Mouse (Mus musculus) urinary bladder, postnatal 14 days (tissue): ENCODE results near the gene Vsnl1.

Experiments
- DNase-seq: peaks from one replicate; pipeline ENCODE4 v3.0.0; 2021; ENCODE audit warnings: low spot score

The Vsnl1 gene

GRCm38 (mm10) chr12:11379396-11379795 lies 57.0 kb downstream of the Vsnl1 start:
- DNase-seq = no peak

GRCm38 (mm10) chr12:11370056-11370455 lies 66.4 kb downstream of the Vsnl1 start:
- no peak for DNase-seq

- DNase-seq = no peak
Observed at GRCm38 (mm10) chr12:11367099-11367765, 69.2 kb downstream of the Vsnl1 start.

- no peak for DNase-seq
Observed at GRCm38 (mm10) chr12:11364870-11365269, 71.5 kb downstream of the Vsnl1 start.

- no peak for DNase-seq
Observed at GRCm38 (mm10) chr12:11362435-11362834, 74.0 kb downstream of the Vsnl1 start.

GRCm38 (mm10) chr12:11350895-11351294 lies 85.5 kb downstream of the Vsnl1 start:
- DNase-seq = peak; percentile 81

GRCm38 (mm10) chr12:11349870-11350269 lies 86.5 kb downstream of the Vsnl1 start:
- no peak for DNase-seq

- DNase-seq = no peak
Observed at GRCm38 (mm10) chr12:11348423-11348822, 88.0 kb downstream of the Vsnl1 start.

GRCm38 (mm10) chr12:11345963-11346362 lies 90.5 kb downstream of the Vsnl1 start:
- DNase-seq = no peak

- no peak for DNase-seq
Observed at GRCm38 (mm10) chr12:11342020-11342600, 94.3 kb downstream of the Vsnl1 start.

GRCm38 (mm10) chr12:11338251-11338650 lies 98.2 kb downstream of the Vsnl1 start:
- DNase-seq = no peak

- peak; percentile 48 for DNase-seq
Observed at GRCm38 (mm10) chr12:11336845-11337244, 99.6 kb downstream of the Vsnl1 start.

GRCm38 (mm10) chr12:11326483-11326882 lies 109.9 kb downstream of the Vsnl1 start:
- no peak for DNase-seq

GRCm38 (mm10) chr12:11324480-11324879 lies 111.9 kb downstream of the Vsnl1 start:
- no peak for DNase-seq

GRCm38 (mm10) chr12:11317671-11318070 lies 118.7 kb downstream of the Vsnl1 start:
- no peak for DNase-seq

- DNase-seq = no peak
Observed at GRCm38 (mm10) chr12:11313840-11314239, 122.6 kb downstream of the Vsnl1 start.

GRCm38 (mm10) chr12:11311106-11311505 lies 125.3 kb downstream of the Vsnl1 start:
- no peak for DNase-seq

GRCm38 (mm10) chr12:11306753-11307645 lies 129.4 kb downstream of the Vsnl1 start:
- DNase-seq = no peak

- no peak for DNase-seq
Observed at GRCm38 (mm10) chr12:11300858-11301257, 135.6 kb downstream of the Vsnl1 start.

GRCm38 (mm10) chr12:11286382-11286781 lies 150.0 kb downstream of the Vsnl1 start:
- DNase-seq = no peak

GRCm38 (mm10) chr12:11281584-11281983 lies 154.8 kb downstream of the Vsnl1 start:
- no peak for DNase-seq

- no peak for DNase-seq
Observed at GRCm38 (mm10) chr12:11279886-11280285, 156.5 kb downstream of the Vsnl1 start.

GRCm38 (mm10) chr12:11277207-11277606 lies 159.2 kb downstream of the Vsnl1 start:
- no peak for DNase-seq
